Mouse (Mus musculus): ENCODE measurements around the gene Espnl. TPM values are rescaled to one million over a fixed set of nuclear protein-coding genes. Genes with fewer than 3 reads are reported as not detected.
A peak's percentile ranks its signal among the peaks of the same experiment; 100 is the strongest.

Gene Espnl
- polyA plus RNA-seq, 1 experiment from 2014 or later, result 0.05 TPM

DNA sequence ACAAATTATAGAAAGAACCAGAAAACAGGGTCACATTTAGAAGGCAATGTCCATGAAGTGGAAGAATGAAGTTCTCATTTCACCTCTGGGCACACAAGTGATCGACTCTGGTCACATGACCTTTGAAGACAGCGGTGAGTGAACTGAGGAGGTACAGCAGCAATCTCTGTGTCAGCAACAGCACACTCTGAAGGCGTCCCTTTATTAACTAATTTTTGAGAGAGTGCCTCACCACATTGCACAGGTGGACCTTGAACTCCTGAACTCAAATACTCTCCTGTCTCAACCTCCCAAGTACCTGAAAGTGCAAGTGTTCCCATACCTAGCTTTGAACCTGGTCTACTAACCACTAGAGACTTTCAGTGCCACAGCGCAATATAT is 59.2 kb downstream of the Espnl start:
- H3K27me3 ChIP-seq (replicated peaks), result no peaks in the 10 kb centered on the region
- H3K9me3 ChIP-seq (replicated peaks), result no peaks in the 10 kb centered on the region
- H3K4me2 ChIP-seq, result no peak overlapping the region
- 91% methylated on average over 4 of the region's 4 CpGs for WGBS
- peaks cover 21% of the 10 kb centered on the region for H3K4me1 ChIP-seq (replicated peaks)
- no peak overlapping the region for H3K27ac ChIP-seq (ENCODE audit: poor library complexity, severe bottlenecking)
- no peak overlapping the region for H3K9ac ChIP-seq
- H3K4me3 ChIP-seq, result no peak overlapping the region
- no peak for ATAC-seq (ENCODE audit: insufficient number of reproducible peaks, low FRiP score)
- H3K36me3 ChIP-seq, result peaks cover 88% of the 10 kb centered on the region

DNA sequence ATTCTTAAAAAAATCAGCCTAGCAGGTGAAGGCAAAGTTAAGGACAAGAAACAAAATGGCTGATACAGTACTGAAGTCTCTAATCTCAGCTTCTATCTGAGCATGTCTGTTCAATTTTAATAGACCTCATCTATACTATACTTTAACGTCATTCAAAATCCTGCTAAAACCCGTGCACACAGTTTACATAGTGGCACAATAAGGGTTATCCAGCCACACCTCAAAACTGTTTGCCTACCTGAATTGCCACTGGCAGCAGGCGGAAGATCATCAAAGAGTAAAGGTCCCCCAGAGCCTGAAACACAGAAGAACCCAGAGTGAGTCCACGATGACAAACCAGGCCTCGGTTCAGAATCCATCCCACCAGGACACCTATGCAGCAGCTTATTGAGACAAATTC is 68.5 kb downstream of the Espnl start:
- Histone ChIP-seq H3K4me2 (no peak overlapping the region), H3K9ac (no peak overlapping the region), H3K27ac (ENCODE audit: poor library complexity, severe bottlenecking) (no peak overlapping the region), H3K4me1 (replicated peaks) (no peaks in the 10 kb centered on the region), H3K27me3 (replicated peaks) (no peaks in the 10 kb centered on the region), H3K9me3 (replicated peaks) (no peaks in the 10 kb centered on the region), H3K36me3 (peaks cover 75% of the 10 kb centered on the region), H3K4me3 (no peak overlapping the region)
- 93% methylated on average over 5 of the region's 5 CpGs for WGBS
- no peak for ATAC-seq (ENCODE audit: insufficient number of reproducible peaks, low FRiP score)

DNA sequence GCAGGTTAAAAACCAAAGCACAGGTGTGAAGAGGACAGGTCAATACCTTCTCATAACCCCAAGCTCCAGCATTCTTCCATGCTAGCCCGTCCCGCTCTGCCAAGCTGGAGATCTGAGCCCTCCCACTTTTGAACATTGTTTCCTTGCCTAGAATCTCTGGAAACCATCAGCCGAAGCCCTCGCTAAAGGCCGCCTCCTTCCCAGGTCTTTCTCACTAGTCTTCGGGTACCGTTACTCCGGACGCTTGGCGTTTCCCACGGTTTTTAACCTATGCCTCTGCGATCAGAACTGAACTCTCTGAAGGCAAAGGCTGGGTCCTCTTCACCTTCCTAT is 76.0 kb downstream of the Espnl start:
- no peak for ATAC-seq (ENCODE audit: insufficient number of reproducible peaks, low FRiP score)
- Histone ChIP-seq H3K9me3 (replicated peaks) (no peaks in the 10 kb centered on the region), H3K27me3 (replicated peaks) (no peaks in the 10 kb centered on the region), H3K4me3 (peak overlapping the region; percentile 87), H3K27ac (ENCODE audit: poor library complexity, severe bottlenecking) (peak overlapping the region; percentile 85), H3K9ac (peak overlapping the region; percentile 96), H3K4me1 (replicated peaks) (peaks cover 12% of the 10 kb centered on the region), H3K4me2 (peak overlapping the region; percentile 95), H3K36me3 (peaks cover 24% of the 10 kb centered on the region)
- WGBS, result 1% methylated on average over 12 of the region's 12 CpGs

Other genes with a start within 250 kb of the Espnl start
- gene Rbm44, start 177.0 kb upstream of the Espnl start, polyA plus RNA-seq (2016; fragmentation: Nextera tagmentation; extraction: Ambion mirVana), result 2.1 and 2.7 TPM in 2 replicates
- gene Ramp1, start 142.3 kb upstream of the Espnl start, polyA plus RNA-seq (2016; fragmentation: Nextera tagmentation; extraction: Ambion mirVana), result 20.2 and 20.9 TPM in 2 replicates
- 65.2 and 66.5 TPM in 2 replicates for gene Ube2f, start 71.8 kb upstream of the Espnl start, polyA plus RNA-seq (2016; fragmentation: Nextera tagmentation; extraction: Ambion mirVana)
- 14.8 and 14.9 TPM in 2 replicates for gene Scly, start 23.7 kb upstream of the Espnl start, polyA plus RNA-seq (2016; fragmentation: Nextera tagmentation; extraction: Ambion mirVana)
- 44.2 and 46.7 TPM in 2 replicates for gene Klhl30, start 28.9 kb downstream of the Espnl start, polyA plus RNA-seq (2016; fragmentation: Nextera tagmentation; extraction: Ambion mirVana)
- gene Erfe, start 44.4 kb downstream of the Espnl start, polyA plus RNA-seq (2016; fragmentation: Nextera tagmentation; extraction: Ambion mirVana), result 1.5 and 1.7 TPM in 2 replicates
- gene Ilkap, start 76.7 kb downstream of the Espnl start, polyA plus RNA-seq (2016; fragmentation: Nextera tagmentation; extraction: Ambion mirVana), result 104 and 106 TPM in 2 replicates
- gene Hes6, start 92.0 kb downstream of the Espnl start, polyA plus RNA-seq (2016; fragmentation: Nextera tagmentation; extraction: Ambion mirVana), result 63.6 and 65.4 TPM in 2 replicates
- 3.6 and 4.0 TPM in 2 replicates for gene Per2, start 137.2 kb downstream of the Espnl start, polyA plus RNA-seq (2016; fragmentation: Nextera tagmentation; extraction: Ambion mirVana)
- 4.8 and 6.0 TPM in 2 replicates for gene Traf3ip1, start 172.6 kb downstream of the Espnl start, polyA plus RNA-seq (2016; fragmentation: Nextera tagmentation; extraction: Ambion mirVana)
- 11.0 and 12.3 TPM in 2 replicates for gene Asb1, start 218.5 kb downstream of the Espnl start, polyA plus RNA-seq (2016; fragmentation: Nextera tagmentation; extraction: Ambion mirVana)

All from heart, embryonic 12.5 days (tissue).